Mouse (Mus musculus): Measurements from ENCODE around the gene Fam162b. TPM values are rescaled to one million over a fixed set of nuclear protein-coding genes. Genes with fewer than 3 reads are reported as not detected.

The Fam162b gene
- total and polyA plus RNA-seq, 2 experiments from 2014 or later: 2.1 TPM; not detected in 1

DNA sequence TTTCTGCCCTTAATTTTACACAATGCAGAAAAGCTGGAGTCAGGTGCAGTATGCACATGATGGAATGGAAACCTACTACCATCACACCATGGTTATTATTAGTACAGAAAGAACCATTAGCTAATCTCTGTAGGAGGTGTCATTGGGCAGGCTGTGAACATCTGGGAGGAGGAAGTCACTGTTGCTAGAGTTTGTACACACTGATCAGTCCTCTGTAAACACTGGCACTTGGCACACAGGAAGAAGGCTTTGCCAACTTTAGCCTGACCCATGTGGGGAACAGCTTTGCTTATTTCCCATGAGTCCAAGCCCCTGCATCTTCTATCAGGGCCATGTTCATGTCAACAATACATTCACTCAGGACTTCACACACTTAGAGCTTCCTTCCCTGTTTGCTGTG lies 5.4 kb downstream of the Fam162b start:
- H3K9me3 ChIP-seq (ENCODE audit: low read length): no peaks in the 10 kb centered on the region
- no peaks in the 10 kb centered on the region for H3K27me3 ChIP-seq (ENCODE audit: insufficient read depth, low read length)
- H3K9ac ChIP-seq (replicated peaks; ENCODE audit: low read length): no peak overlapping the region
- no peaks in the 10 kb centered on the region for H3K4me1 ChIP-seq (ENCODE audit: insufficient read depth, low read length)
- no peak for DNase-seq (ENCODE audit: low spot score)
- no peak overlapping the region for H3K4me2 ChIP-seq (ENCODE audit: low read depth, low read length)
- no peak overlapping the region for H3K4me3 ChIP-seq (ENCODE audit: low read length)
- no peaks in the 10 kb centered on the region for H3K36me3 ChIP-seq (ENCODE audit: insufficient read depth, low read length)
- no peak overlapping the region for H3K27ac ChIP-seq
- ATAC-seq: no peak
- TF ChIP-seq CTCF (IDR thresholded peaks at IDR 0.05; ENCODE audit: low read depth): no peak

DNA sequence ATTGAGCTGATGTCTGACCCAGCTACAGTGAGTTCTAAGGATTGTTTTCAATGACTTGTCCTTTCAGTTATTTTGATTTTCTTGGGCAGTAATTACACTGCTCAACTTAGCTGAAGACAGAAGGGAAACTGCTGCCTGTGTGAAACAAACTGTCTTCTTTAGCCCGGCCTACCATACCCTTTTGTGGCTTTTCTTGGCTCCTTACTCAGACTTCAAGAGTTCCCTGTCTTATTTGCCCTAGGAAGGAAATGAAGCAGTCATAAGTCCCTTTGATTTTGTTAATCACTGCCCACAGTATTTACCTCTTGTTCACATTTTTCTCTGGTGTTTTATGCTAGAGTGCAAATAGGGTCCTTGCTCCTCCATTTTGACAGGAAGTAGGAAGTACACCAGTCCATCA lies 5.9 kb downstream of the Fam162b start:
- WGBS: 62% methylated on average over 1 of the region's 1 CpGs
- ATAC-seq: no peak
- Histone ChIP-seq H3K36me3 (ENCODE audit: insufficient read depth, low read length) (no peaks in the 10 kb centered on the region), H3K9ac (replicated peaks; ENCODE audit: low read length) (no peak overlapping the region), H3K4me2 (ENCODE audit: low read depth, low read length) (no peak overlapping the region), H3K27ac (no peak overlapping the region), H3K9me3 (ENCODE audit: low read length) (no peaks in the 10 kb centered on the region), H3K27me3 (ENCODE audit: insufficient read depth, low read length) (no peaks in the 10 kb centered on the region), H3K4me1 (ENCODE audit: insufficient read depth, low read length) (no peaks in the 10 kb centered on the region), H3K4me3 (ENCODE audit: low read length) (no peak overlapping the region)
- no peak for DNase-seq (ENCODE audit: low spot score)
- TF ChIP-seq CTCF (IDR thresholded peaks at IDR 0.05; ENCODE audit: low read depth): no peak

DNA sequence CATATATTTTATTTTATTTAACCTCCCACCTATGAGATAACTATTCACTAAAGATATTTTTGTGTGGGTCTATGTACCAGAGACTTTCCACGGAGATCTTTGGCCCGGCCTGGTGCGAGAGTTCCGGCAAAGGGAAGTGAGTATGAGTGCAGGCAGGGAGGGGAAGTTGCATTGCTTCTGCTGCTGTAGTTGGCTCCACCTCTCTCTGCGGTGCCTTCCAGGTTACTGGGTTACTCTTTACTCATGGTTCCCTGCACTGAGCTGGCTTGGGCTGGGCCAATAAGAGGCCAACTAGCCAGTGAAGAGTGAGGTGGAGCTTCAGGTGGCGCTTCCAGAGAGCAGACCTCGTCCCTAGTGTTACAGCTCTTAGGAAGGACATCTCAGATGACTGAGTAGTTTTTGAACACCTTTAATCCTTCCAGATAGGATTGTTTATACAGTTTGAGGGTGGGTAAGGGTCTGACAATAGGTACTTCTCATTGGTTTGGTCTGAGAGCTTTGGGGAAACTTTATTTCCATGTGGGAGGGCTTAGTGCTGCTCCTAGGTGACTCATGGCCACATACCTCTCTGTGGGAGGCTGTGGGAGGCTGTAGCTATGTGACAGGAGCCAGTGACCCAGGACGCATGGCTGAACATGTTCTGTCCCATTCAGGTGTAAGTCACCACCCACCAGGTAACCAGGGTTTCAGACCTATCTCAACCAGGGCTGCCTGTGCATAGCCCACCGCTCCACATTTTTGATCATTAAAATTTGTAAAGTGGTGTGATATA lies 18.9 kb downstream of the Fam162b start:
- TF ChIP-seq CTCF (IDR thresholded peaks at IDR 0.05; ENCODE audit: low read depth): no peak
- Histone ChIP-seq H3K36me3 (ENCODE audit: insufficient read depth, low read length) (no peaks in the 10 kb centered on the region), H3K4me1 (ENCODE audit: insufficient read depth, low read length) (no peaks in the 10 kb centered on the region), H3K4me3 (ENCODE audit: low read length) (no peak overlapping the region), H3K27ac (no peak overlapping the region), H3K9me3 (ENCODE audit: low read length) (no peaks in the 10 kb centered on the region), H3K4me2 (ENCODE audit: low read depth, low read length) (no peak overlapping the region), H3K27me3 (ENCODE audit: insufficient read depth, low read length) (no peaks in the 10 kb centered on the region), H3K9ac (replicated peaks; ENCODE audit: low read length) (no peak overlapping the region)
- ATAC-seq (no peak), DNase-seq (ENCODE audit: low spot score) (no peak)
- WGBS: 76% methylated on average over 9 of the region's 9 CpGs

DNA sequence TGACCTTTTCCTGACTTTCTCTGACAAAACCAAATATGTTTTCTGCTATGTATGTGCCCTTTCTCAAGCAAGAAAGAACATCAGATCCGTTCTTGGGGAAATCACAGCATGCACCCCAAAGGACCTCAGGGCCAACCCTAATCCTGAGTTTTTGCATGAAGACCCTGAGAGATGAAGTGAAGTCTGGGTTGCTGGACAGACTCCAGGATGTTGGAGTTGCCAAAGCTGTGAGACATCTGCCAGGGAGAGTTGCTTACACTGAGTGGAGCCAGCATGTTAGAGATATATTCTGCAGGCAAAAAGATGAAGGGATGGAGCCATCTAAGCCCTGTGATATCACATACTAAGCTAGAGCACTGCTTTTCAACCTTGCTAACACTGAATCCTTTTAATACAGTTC lies 34.3 kb downstream of the Fam162b start:
- Histone ChIP-seq H3K9ac (replicated peaks; ENCODE audit: low read length) (no peak overlapping the region), H3K27me3 (ENCODE audit: insufficient read depth, low read length) (no peaks in the 10 kb centered on the region), H3K4me1 (ENCODE audit: insufficient read depth, low read length) (no peaks in the 10 kb centered on the region), H3K9me3 (ENCODE audit: low read length) (no peaks in the 10 kb centered on the region), H3K27ac (no peak overlapping the region), H3K36me3 (ENCODE audit: insufficient read depth, low read length) (no peaks in the 10 kb centered on the region), H3K4me2 (ENCODE audit: low read depth, low read length) (no peak overlapping the region), H3K4me3 (ENCODE audit: low read length) (no peak overlapping the region)
- ATAC-seq (0 out of 2 replicates have a peak, but pooled peaks have one; percentile 33), DNase-seq (ENCODE audit: low spot score) (peak; percentile 48)
- 43% methylated on average over 1 of the region's 1 CpGs for WGBS
- no peak for TF ChIP-seq CTCF (IDR thresholded peaks at IDR 0.05; ENCODE audit: low read depth)

DNA sequence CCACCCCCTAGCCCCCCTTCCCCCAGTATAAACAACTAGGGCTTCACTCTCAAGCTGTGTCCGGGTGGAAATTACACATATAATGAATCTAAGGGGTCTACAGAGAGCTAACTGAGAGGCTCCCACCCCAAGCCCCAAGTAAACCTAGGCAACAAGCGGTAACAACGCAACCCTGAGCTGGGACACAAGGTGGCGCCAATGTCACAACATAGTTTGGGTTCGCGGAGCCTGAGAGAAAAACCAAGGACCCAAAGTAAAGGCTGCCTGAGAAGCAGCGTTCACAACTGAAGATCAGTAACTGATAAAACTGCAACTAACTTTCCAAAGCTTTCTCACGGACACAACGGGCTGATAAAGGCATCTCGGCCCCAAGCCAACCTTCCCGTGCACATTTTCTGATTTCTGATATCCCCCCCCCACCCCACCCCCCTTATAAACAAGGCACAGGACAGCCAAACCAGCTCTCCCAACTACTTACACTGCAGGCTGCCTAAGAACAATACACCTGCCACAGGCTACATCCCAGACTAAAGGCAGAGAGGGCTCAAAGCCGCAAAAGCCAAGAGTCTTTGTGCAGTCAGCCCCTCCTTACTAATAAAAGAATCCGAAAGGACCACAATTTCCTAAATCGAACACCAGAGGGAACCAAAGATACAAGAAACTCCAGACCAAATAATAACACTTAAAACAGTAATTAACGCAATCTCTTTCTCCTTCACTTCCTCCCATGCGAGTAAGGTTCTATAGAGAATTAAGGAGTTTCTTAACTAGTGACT lies 36.8 kb downstream of the Fam162b start:
- H3K27me3 ChIP-seq (ENCODE audit: insufficient read depth, low read length): no peaks in the 10 kb centered on the region
- ATAC-seq (peak; percentile 93), DNase-seq (ENCODE audit: low spot score) (peak; percentile 93)
- no peaks in the 10 kb centered on the region for H3K4me1 ChIP-seq (ENCODE audit: insufficient read depth, low read length)
- TF ChIP-seq CTCF (IDR thresholded peaks at IDR 0.05; ENCODE audit: low read depth): peak; percentile 85
- no peaks in the 10 kb centered on the region for H3K36me3 ChIP-seq (ENCODE audit: insufficient read depth, low read length)
- no peaks in the 10 kb centered on the region for H3K9me3 ChIP-seq (ENCODE audit: low read length)
- peak overlapping the region; percentile 87 for H3K4me2 ChIP-seq (ENCODE audit: low read depth, low read length)
- H3K4me3 ChIP-seq (ENCODE audit: low read length): peak overlapping the region; percentile 42
- H3K27ac ChIP-seq: no peak overlapping the region
- WGBS: under 1% methylated on average over 16 of the region's 16 CpGs
- 0 out of 2 replicates have a peak overlapping the region, but pooled peaks have one; percentile 35 for H3K9ac ChIP-seq (replicated peaks; ENCODE audit: low read length)

Other genes with a start within 250 kb of the Fam162b start
- gene Gm49339, start 109.9 kb downstream of the Fam162b start, total RNA-seq (2014; rRNA removed): not detected in 2 replicates
- 1.0 TPM in 1 of 2 replicates, not detected in the other for gene Gm49339, start 109.9 kb downstream of the Fam162b start, polyA plus RNA-seq (2015; fragmentation: Nextera tagmentation; extraction: Ambion mirVana)
- not detected in 2 replicates for gene Lilr4b, start 109.9 kb downstream of the Fam162b start, total RNA-seq (2014; rRNA removed)
- 0.29 and 0.33 TPM in 2 replicates for gene Lilr4b, start 109.9 kb downstream of the Fam162b start, polyA plus RNA-seq (2015; fragmentation: Nextera tagmentation; extraction: Ambion mirVana)
- 0.11 and 0.16 TPM in 2 replicates for gene Lilrb4a, start 99.6 kb downstream of the Fam162b start, total RNA-seq (2014; rRNA removed)
- gene Lilrb4a, start 99.6 kb downstream of the Fam162b start, polyA plus RNA-seq (2015; fragmentation: Nextera tagmentation; extraction: Ambion mirVana): 0.38 and 1.6 TPM in 2 replicates
- gene Gprc6a, start 40.9 kb upstream of the Fam162b start, total RNA-seq (2014; rRNA removed): 0.83 TPM in 1 of 2 replicates, not detected in the other
- 0.08 and 0.09 TPM in 2 replicates for gene Gprc6a, start 40.9 kb upstream of the Fam162b start, polyA plus RNA-seq (2015; fragmentation: Nextera tagmentation; extraction: Ambion mirVana)
- not detected in 2 replicates for gene Rfx6, start 87.2 kb upstream of the Fam162b start, total RNA-seq (2014; rRNA removed)
- not detected in 2 replicates for gene Rfx6, start 87.2 kb upstream of the Fam162b start, polyA plus RNA-seq (2015; fragmentation: Nextera tagmentation; extraction: Ambion mirVana)